9 mouse cellular contexts compared by ENCODE assay signal in the genomic region with DNA sequence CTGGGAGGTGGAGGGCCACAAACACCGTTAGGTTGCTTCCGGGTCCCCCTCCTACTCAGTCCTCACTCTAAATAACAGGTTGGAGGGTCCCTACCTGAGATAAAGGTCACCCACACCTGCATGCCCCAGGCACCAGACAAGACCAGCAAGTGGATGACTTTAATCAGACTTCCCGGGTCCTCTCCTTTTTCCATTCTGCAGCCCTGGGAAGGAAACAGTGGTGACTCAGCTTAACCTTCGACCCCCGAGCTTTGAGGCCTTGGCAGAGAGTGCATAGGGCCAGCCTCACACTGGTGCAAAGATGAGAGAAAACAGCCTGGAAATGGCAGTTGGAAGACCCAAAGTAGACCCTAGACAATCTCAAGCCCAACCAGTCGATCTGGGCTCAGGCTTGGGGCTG. TPM values are rescaled to one million over a fixed set of nuclear protein-coding genes. Genes with fewer than 3 reads are reported as not detected.
DNase-seq lines count a peak whose midpoint lies in the region; ATAC-seq and TF ChIP-seq lines count a peak whose summit lies in the region.
"Had no signal": no experiment of that assay in that cellular context is flagged by ENCODE, and none has a peak within 500 bp of the region (broad histone marks: within the 10 kb centered on the region; RNA-seq: fewer than 3 reads in every experiment).

No protein-coding gene starts in this region.

- no peak overlapping the region for H3K27ac ChIP-seq in embryonic facial prominence, embryonic 13.5 days
- no peak overlapping the region; the same call in 1 of the 2 replicates for H3K27ac ChIP-seq in intestine, postnatal 0 days (ENCODE audit: low read depth, low read length)

- 78% methylated on average over 6 of the region's 6 CpGs for WGBS in embryonic facial prominence, embryonic 13.5 days
- WGBS in intestine, postnatal 0 days = 50% methylated on average over 6 of the region's 6 CpGs
- 60% methylated on average over 6 of the region's 6 CpGs for WGBS in lung, adult 2 months

- no peak for ATAC-seq in embryonic facial prominence, embryonic 13.5 days (ENCODE audit: insufficient number of reproducible peaks, insufficient read depth, low FRiP score, low TSS enrichment, low read depth)
- ATAC-seq in intestine, postnatal 0 days = no peak

- TF ChIP-seq CTCF in intestine, postnatal 0 days (IDR thresholded peaks at IDR 0.05; ENCODE audit: low read depth) = no peak
- no peak for TF ChIP-seq CTCF in lung, adult 2 months (IDR thresholded peaks at IDR 0.05; ENCODE audit: insufficient read depth, low read length)

- peak; percentile 80 to 93 for DNase-seq in adrenal gland, adult (ENCODE audit: inconsistent age in 2 of 2, low spot score in 1 of 2)
- DNase-seq in adrenal gland, postnatal 4 days (ENCODE audit: low spot score in 2 of 2) = no peak
- no peak for DNase-seq in lung, adult 2 months
- DNase-seq in testis, postnatal 10 days (ENCODE audit: low spot score) = peak; percentile 48
- DNase-seq in thymus, postnatal 10 days (ENCODE audit: low spot score in 2 of 2) = no peak
- no peak for DNase-seq in left cerebral cortex, adult 18-20 months (ENCODE audit: low spot score in 2 of 2)

- TF ChIP-seq POLR2A in lung, adult 2 months (IDR thresholded peaks at IDR 0.05; ENCODE audit: borderline replicate concordance, extremely low read depth, low read depth, low read length) = no peak

- no peaks in the 10 kb centered on the region for H3K27me3 ChIP-seq in embryonic facial prominence, embryonic 13.5 days
- no peaks in the 10 kb centered on the region for H3K27me3 ChIP-seq in intestine, postnatal 0 days (replicated peaks; ENCODE audit: control insufficient read depth, insufficient read depth, low read length)

- peak overlapping the region; percentile 57 for H3K4me3 ChIP-seq in embryonic facial prominence, embryonic 13.5 days
- H3K4me3 ChIP-seq in intestine, postnatal 0 days (ENCODE audit: low read depth, low read length) = peak overlapping the region; percentile 54; the same call in 1 of the 2 replicates
- peak overlapping the region; percentile 22 for H3K4me3 ChIP-seq in lung, adult 2 months (replicated peaks; ENCODE audit: extremely low read depth, low read depth, low read length)

- H3K4me1 ChIP-seq in embryonic facial prominence, embryonic 13.5 days = peaks cover 18% of the 10 kb centered on the region
- peaks cover 5% of the 10 kb centered on the region; the same call in 1 of the 2 replicates for H3K4me1 ChIP-seq in intestine, postnatal 0 days (replicated peaks; ENCODE audit: control insufficient read depth, insufficient read depth, low read length)
- H3K4me1 ChIP-seq in lung, adult 2 months (ENCODE audit: control insufficient read depth, insufficient read depth, low read length) = peaks cover 10% of the 10 kb centered on the region

- H3K4me2 ChIP-seq in embryonic facial prominence, embryonic 13.5 days = peak overlapping the region; percentile 70
- peak overlapping the region; percentile 70 for H3K4me2 ChIP-seq in intestine, postnatal 0 days (replicated peaks; ENCODE audit: low read depth)

- H3K36me3 ChIP-seq in embryonic facial prominence, embryonic 13.5 days = peaks cover 20% of the 10 kb centered on the region; the same call in 1 of the 2 replicates
- no peaks in the 10 kb centered on the region; the same call in 1 of the 2 replicates for H3K36me3 ChIP-seq in intestine, postnatal 0 days (ENCODE audit: control insufficient read depth, insufficient read depth)

- no peaks in the 10 kb centered on the region for H3K9me3 ChIP-seq in embryonic facial prominence, embryonic 13.5 days
- no peaks in the 10 kb centered on the region for H3K9me3 ChIP-seq in intestine, postnatal 0 days (ENCODE audit: control insufficient read depth)

- peak overlapping the region; percentile 76; the same call in 1 of the 2 replicates for H3K9ac ChIP-seq in embryonic facial prominence, embryonic 13.5 days
- H3K9ac ChIP-seq in intestine, postnatal 0 days (ENCODE audit: low read depth, low read length) = no peak overlapping the region

RNA-seq across cellular contexts. Expression of gene Ccdc159, which starts 1.1 kb away (rescaled TPM):
- total RNA-seq in adrenal gland, postnatal 4 days (2021) = 10 to 100 TPM; 13.3 to 14.2 TPM
- 4.1 and 4.3 TPM in 2 replicates for polyA plus RNA-seq in embryonic facial prominence, embryonic 13.5 days (2015; fragmentation: Nextera tagmentation; extraction: Ambion mirVana)
- 0.63 and 0.99 TPM in 2 replicates for polyA plus RNA-seq in intestine, postnatal 0 days (2015; fragmentation: Nextera tagmentation; extraction: Ambion mirVana)
- 6.3 and 7.6 TPM in 2 replicates for polyA plus RNA-seq in lung, adult 2 months (2012; rRNA removed)
- total RNA-seq in left cerebral cortex, adult 18-20 months (2021) = 10 to 100 TPM; 18.3 to 18.8 TPM
- total RNA-seq: common myeloid progenitor, adult 5-6 weeks had no signal

RNA-seq across cellular contexts. Expression of gene Tmem205, which starts 1.2 kb away (rescaled TPM):
- total RNA-seq in adrenal gland, postnatal 4 days (2021) = 100 to 1,000 TPM; 242 to 269 TPM
- polyA plus RNA-seq in embryonic facial prominence, embryonic 13.5 days (2015; fragmentation: Nextera tagmentation; extraction: Ambion mirVana) = 44.5 and 46.7 TPM in 2 replicates
- polyA plus RNA-seq in intestine, postnatal 0 days (2015; fragmentation: Nextera tagmentation; extraction: Ambion mirVana) = 83.1 and 88.2 TPM in 2 replicates
- 190 and 194 TPM in 2 replicates for polyA plus RNA-seq in lung, adult 2 months (2012; rRNA removed)
- 10 to 100 TPM; 33.5 to 39.8 TPM for total RNA-seq in left cerebral cortex, adult 18-20 months (2021)

RNA-seq across cellular contexts. Expression of gene Rab3d, which starts 8.2 kb away (rescaled TPM):
- 10 to 100 TPM; 55.5 to 60.2 TPM for total RNA-seq in adrenal gland, postnatal 4 days (2021)
- 16.6 and 18.2 TPM in 2 replicates for polyA plus RNA-seq in embryonic facial prominence, embryonic 13.5 days (2015; fragmentation: Nextera tagmentation; extraction: Ambion mirVana)
- 19.9 and 20.3 TPM in 2 replicates for polyA plus RNA-seq in intestine, postnatal 0 days (2015; fragmentation: Nextera tagmentation; extraction: Ambion mirVana)
- 83.6 and 104 TPM in 2 replicates for polyA plus RNA-seq in lung, adult 2 months (2012; rRNA removed)
- total RNA-seq in left cerebral cortex, adult 18-20 months (2021) = 10 to 100 TPM; 13.8 to 14.0 TPM

RNA-seq across cellular contexts. Expression of gene Plppr2, which starts 10.7 kb away (rescaled TPM):
- total RNA-seq in adrenal gland, postnatal 4 days (2021) = 10 to 100 TPM; 39.4 to 41.6 TPM
- 12.7 and 14.5 TPM in 2 replicates for polyA plus RNA-seq in embryonic facial prominence, embryonic 13.5 days (2015; fragmentation: Nextera tagmentation; extraction: Ambion mirVana)
- polyA plus RNA-seq in intestine, postnatal 0 days (2015; fragmentation: Nextera tagmentation; extraction: Ambion mirVana) = 2.9 and 3.2 TPM in 2 replicates
- polyA plus RNA-seq in lung, adult 2 months (2012; rRNA removed) = 15.6 and 19.2 TPM in 2 replicates
- 100 to 1,000 TPM; 171 to 178 TPM for total RNA-seq in left cerebral cortex, adult 18-20 months (2021)

RNA-seq across cellular contexts. Expression of gene Swsap1, which starts 29.4 kb away (rescaled TPM):
- total RNA-seq in adrenal gland, postnatal 4 days (2021) = 10 to 100 TPM; 15.9 to 16.1 TPM
- polyA plus RNA-seq in embryonic facial prominence, embryonic 13.5 days (2015; fragmentation: Nextera tagmentation; extraction: Ambion mirVana) = 5.2 and 7.3 TPM in 2 replicates
- polyA plus RNA-seq in intestine, postnatal 0 days (2015; fragmentation: Nextera tagmentation; extraction: Ambion mirVana) = 4.6 and 4.8 TPM in 2 replicates
- polyA plus RNA-seq in lung, adult 2 months (2012; rRNA removed) = 10.1 and 10.8 TPM in 2 replicates
- total RNA-seq in left cerebral cortex, adult 18-20 months (2021) = 10 to 100 TPM; 13.1 to 14.1 TPM

Comparison
In these comparisons a context has a peak if more than half of its experiments do, and no peak if none do; other contexts are left out.
1. DNase-seq: peak in adrenal gland, adult (2 of 2) and testis, postnatal 10 days (single experiment); none in adrenal gland, postnatal 4 days (0 of 2), lung, adult 2 months (single experiment), thymus, postnatal 10 days (0 of 2) and left cerebral cortex, adult 18-20 months (0 of 2).
2. Peak in every context shown above with its lines, with median percentiles within 50 percentile points of each other: H3K4me3 ChIP-seq.